Mouse (Mus musculus) hindbrain, embryonic 15.5 days (tissue): Measurements from ENCODE around the gene Atp6v1e2. TPM values are rescaled to one million over a fixed set of nuclear protein-coding genes. Genes with fewer than 3 reads are reported as not detected.

Source experiments
- ATAC-seq: fragments of 200-750 bp; cut with Nextera tagmentation; 2 replicates; pipeline ENCODE4 v1.8.0; 2017; ENCODE audit warnings: low read depth, moderate number of reproducible peaks, moderate TSS enrichment; ENCODE audit not compliant: low FRiP score
- H3K27ac ChIP-seq: fragments of 300-500 bp; sonication (generic); replicated peaks from 2 replicates; pipeline ENCODE4 v1.5.1; 2015; ENCODE audit warnings: mild to moderate bottlenecking, inconsistent platforms
- H3K27me3 ChIP-seq: fragments of 300-500 bp; sonication (generic); 2 replicates; pipeline ENCODE4 v1.6.1; 2015; ENCODE audit warnings: control low read depth, inconsistent platforms
- H3K36me3 ChIP-seq: fragments of 300-500 bp; sonication (generic); 2 replicates; pipeline ENCODE4 v1.6.1; 2015; ENCODE audit warnings: control low read depth, inconsistent platforms
- H3K4me1 ChIP-seq: fragments of 300-500 bp; sonication (generic); replicated peaks from 2 replicates; pipeline ENCODE4 v1.6.1; 2015; ENCODE audit warnings: control low read depth, inconsistent platforms
- H3K4me2 ChIP-seq: fragments of 300-500 bp; sonication (generic); 2 replicates; pipeline ENCODE4 v1.6.1; 2015; ENCODE audit warnings: moderate library complexity, mild to moderate bottlenecking, inconsistent platforms
- H3K4me3 ChIP-seq: fragments of 300-500 bp; sonication (generic); 2 replicates; pipeline ENCODE4 v1.5.1; 2015; ENCODE audit warnings: mild to moderate bottlenecking, inconsistent platforms
- H3K9ac ChIP-seq: fragments of 300-500 bp; sonication (generic); 2 replicates; pipeline ENCODE4 v1.6.1; 2015; ENCODE audit warnings: inconsistent platforms
- H3K9me3 ChIP-seq: fragments of 300-500 bp; sonication (generic); 2 replicates; pipeline ENCODE4 v1.6.1; 2016; ENCODE audit warnings: control low read depth, inconsistent platforms
- WGBS: fragments of 180-500 bp; shearing (Covaris S2); methylation state at CpG from one replicate; pipeline ENCODE4 v1.1.7; 2015; 5-methylcytosine and 5-hydroxymethylcytosine counted together
- polyA plus RNA-seq: library from polyadenylated mRNA; unstranded; fragments of >200 nt; fragmentation: Nextera tagmentation; extraction: Ambion mirVana; gene quantifications from 2 replicates; pipeline ENCODE4 v1.2.1, GENCODE M21; 2015

Gene Atp6v1e2
- polyA plus RNA-seq, 1 experiment from 2014 or later: 0.16 TPM

GRCm38 (mm10) chr17:86932896-86933295 lies 14.8 kb downstream of the Atp6v1e2 start:
- H3K4me1 ChIP-seq: peaks cover 32% of the 10 kb centered on the region
- H3K27me3 ChIP-seq: no peaks in the 10 kb centered on the region
- H3K4me2 ChIP-seq: peak overlapping the region; percentile 38
- no peaks in the 10 kb centered on the region for H3K9me3 ChIP-seq
- H3K4me3 ChIP-seq: no peak overlapping the region
- H3K9ac ChIP-seq: no peak overlapping the region
- 21% methylated on average over 5 of the region's 5 CpGs for WGBS
- no peaks in the 10 kb centered on the region for H3K36me3 ChIP-seq
- peak; percentile 68 for ATAC-seq
- H3K27ac ChIP-seq: peak overlapping the region; percentile 73

GRCm38 (mm10) chr17:86929981-86930380 lies 17.7 kb downstream of the Atp6v1e2 start:
- Histone ChIP-seq H3K27me3 (no peaks in the 10 kb centered on the region), H3K4me3 (no peak overlapping the region)

GRCm38 (mm10) chr17:86929355-86929754 lies 18.3 kb downstream of the Atp6v1e2 start:
- Histone ChIP-seq H3K36me3 (no peaks in the 10 kb centered on the region), H3K4me3 (no peak overlapping the region), H3K27ac (no peak overlapping the region; the same call in 1 of the 2 replicates), H3K27me3 (no peaks in the 10 kb centered on the region), H3K4me2 (no peak overlapping the region), H3K9ac (no peak overlapping the region), H3K4me1 (peaks cover 23% of the 10 kb centered on the region), H3K9me3 (peaks cover 9% of the 10 kb centered on the region; the same call in 1 of the 2 replicates)
- 85% methylated on average over 6 of the region's 6 CpGs for WGBS
- no peak for ATAC-seq

More at GRCm38 (mm10) chr17:86929981-86930380, 17.7 kb downstream of the Atp6v1e2 start:
- Histone ChIP-seq H3K27ac (no peak overlapping the region; the same call in 1 of the 2 replicates), H3K9ac (no peak overlapping the region), H3K4me1 (peaks cover 23% of the 10 kb centered on the region), H3K9me3 (peaks cover 9% of the 10 kb centered on the region; the same call in 1 of the 2 replicates), H3K36me3 (no peaks in the 10 kb centered on the region), H3K4me2 (no peak overlapping the region)
- no peak for ATAC-seq

GRCm38 (mm10) chr17:86926836-86927235 lies 20.9 kb downstream of the Atp6v1e2 start:
- WGBS: 87% methylated on average over 3 of the region's 3 CpGs
- Histone ChIP-seq H3K4me3 (no peak overlapping the region), H3K9me3 (peaks cover 9% of the 10 kb centered on the region; the same call in 1 of the 2 replicates), H3K4me2 (no peak overlapping the region), H3K36me3 (no peaks in the 10 kb centered on the region), H3K27me3 (no peaks in the 10 kb centered on the region), H3K4me1 (0 out of 2 replicates have a peak, but pooled peaks cover 5% of the 10 kb centered on the region), H3K9ac (no peak overlapping the region), H3K27ac (no peak overlapping the region)
- no peak for ATAC-seq

GRCm38 (mm10) chr17:86924679-86925078 lies 23.0 kb downstream of the Atp6v1e2 start:
- no peaks in the 10 kb centered on the region for H3K4me1 ChIP-seq
- H3K9ac ChIP-seq: no peak overlapping the region
- 72% methylated on average over 3 of the region's 3 CpGs for WGBS
- 0 out of 2 replicates have a peak, but pooled peaks have one; percentile 48 for ATAC-seq
- H3K27me3 ChIP-seq: no peaks in the 10 kb centered on the region
- H3K27ac ChIP-seq: peak overlapping the region; percentile 69
- H3K4me2 ChIP-seq: no peak overlapping the region
- peaks cover 9% of the 10 kb centered on the region; the same call in 1 of the 2 replicates for H3K9me3 ChIP-seq
- no peak overlapping the region for H3K4me3 ChIP-seq
- no peaks in the 10 kb centered on the region for H3K36me3 ChIP-seq

- Histone ChIP-seq H3K4me2 (no peak overlapping the region), H3K27ac (no peak overlapping the region), H3K9ac (no peak overlapping the region), H3K9me3 (no peaks in the 10 kb centered on the region), H3K4me1 (no peaks in the 10 kb centered on the region), H3K27me3 (no peaks in the 10 kb centered on the region), H3K4me3 (no peak overlapping the region), H3K36me3 (no peaks in the 10 kb centered on the region)
- WGBS: 84% methylated on average over 11 of the region's 11 CpGs
- ATAC-seq: no peak
These were observed 28.0 kb downstream of the Atp6v1e2 start for GRCm38 (mm10) chr17:86919729-86920128.

GRCm38 (mm10) chr17:86918786-86919185 lies 28.9 kb downstream of the Atp6v1e2 start:
- H3K27me3 ChIP-seq: no peaks in the 10 kb centered on the region
- H3K4me1 ChIP-seq: no peaks in the 10 kb centered on the region
- H3K9ac ChIP-seq: no peak overlapping the region
- H3K9me3 ChIP-seq: no peaks in the 10 kb centered on the region
- H3K27ac ChIP-seq: no peak overlapping the region
- no peaks in the 10 kb centered on the region for H3K36me3 ChIP-seq
- H3K4me2 ChIP-seq: no peak overlapping the region
- WGBS: 71% methylated on average over 6 of the region's 6 CpGs
- ATAC-seq: no peak
- H3K4me3 ChIP-seq: no peak overlapping the region

- Histone ChIP-seq H3K9ac (no peak within 1 kb of the TSS), H3K4me1 (no peaks in the 10 kb centered on the region), H3K27me3 (no peaks in the 10 kb centered on the region), H3K4me2 (no peak within 1 kb of the TSS), H3K4me3 (no peak within 1 kb of the TSS), H3K36me3 (no peaks in the 10 kb centered on the region), H3K9me3 (no peaks in the 10 kb centered on the region), H3K27ac (no peak within 1 kb of the TSS)
- ATAC-seq: no peak
- 93% methylated on average over 10 of the region's 10 CpGs for WGBS
These were observed 30.6 kb downstream of the Atp6v1e2 start, which contains the start of gene Tmem247 for GRCm38 (mm10) chr17:86917048-86917447. Gene Tmem247 (plus strand): TSS chr17:86917348.

- ATAC-seq: no peak
- Histone ChIP-seq H3K36me3 (no peaks in the 10 kb centered on the region), H3K4me3 (no peak overlapping the region), H3K9me3 (no peaks in the 10 kb centered on the region), H3K9ac (no peak overlapping the region), H3K27me3 (no peaks in the 10 kb centered on the region), H3K4me1 (no peaks in the 10 kb centered on the region), H3K4me2 (no peak overlapping the region), H3K27ac (no peak overlapping the region)
- 80% methylated on average over 4 of the region's 4 CpGs for WGBS
These were observed 32.2 kb downstream of the Atp6v1e2 start for GRCm38 (mm10) chr17:86915540-86915939.

GRCm38 (mm10) chr17:86913003-86913607 lies 34.6 kb downstream of the Atp6v1e2 start:
- H3K4me1 ChIP-seq: no peaks in the 10 kb centered on the region
- no peak overlapping the region for H3K4me3 ChIP-seq
- no peaks in the 10 kb centered on the region for H3K27me3 ChIP-seq
- WGBS: 87% methylated on average over 7 of the region's 7 CpGs
- no peak overlapping the region for H3K9ac ChIP-seq
- no peak overlapping the region for H3K4me2 ChIP-seq
- ATAC-seq: no peak
- H3K36me3 ChIP-seq: no peaks in the 10 kb centered on the region
- no peaks in the 10 kb centered on the region for H3K9me3 ChIP-seq
- no peak overlapping the region for H3K27ac ChIP-seq

- Histone ChIP-seq H3K9me3 (no peaks in the 10 kb centered on the region), H3K4me2 (no peak overlapping the region), H3K27ac (no peak overlapping the region), H3K36me3 (no peaks in the 10 kb centered on the region), H3K4me3 (no peak overlapping the region), H3K4me1 (no peaks in the 10 kb centered on the region), H3K27me3 (no peaks in the 10 kb centered on the region), H3K9ac (no peak overlapping the region)
- no peak for ATAC-seq
- 64% methylated on average over 5 of the region's 5 CpGs for WGBS
These were observed 36.4 kb downstream of the Atp6v1e2 start for GRCm38 (mm10) chr17:86911261-86911660.

GRCm38 (mm10) chr17:86909733-86910495 lies 37.8 kb downstream of the Atp6v1e2 start:
- Histone ChIP-seq H3K27me3 (no peaks in the 10 kb centered on the region), H3K4me2 (no peak overlapping the region), H3K36me3 (no peaks in the 10 kb centered on the region), H3K4me3 (no peak overlapping the region), H3K9me3 (no peaks in the 10 kb centered on the region), H3K9ac (no peak overlapping the region), H3K27ac (no peak overlapping the region), H3K4me1 (peaks cover 12% of the 10 kb centered on the region)
- peak; percentile 40; the same call in 1 of the 2 replicates for ATAC-seq
- WGBS: 64% methylated on average over 14 of the region's 14 CpGs
